Mouse (Mus musculus) thymus, adult 2 months (tissue): ENCODE measurements around the gene Mrs2. TPM values are rescaled to one million over a fixed set of nuclear protein-coding genes. Genes with fewer than 3 reads are reported as not detected.

Experiments
- DNase-seq: peaks from one replicate; pipeline ENCODE4 v3.0.0; 2021
- H3K27ac ChIP-seq: fragments of 200-500 bp; 2 replicates; pipeline ENCODE4 v1.5.1; 2012; ENCODE audit warnings: low read length, control low read depth; ENCODE audit not compliant: control insufficient read depth, insufficient read depth
- H3K27me3 ChIP-seq: fragments of 200-500 bp; 2 replicates; pipeline ENCODE4 v1.6.1; 2012; ENCODE audit warnings: mild to moderate bottlenecking, low read length, moderate library complexity, mixed read lengths; ENCODE audit not compliant: control insufficient read depth, insufficient read depth
- H3K36me3 ChIP-seq: fragments of 200-500 bp; 2 replicates; pipeline ENCODE4 v1.6.1; 2012; ENCODE audit warnings: mild to moderate bottlenecking, low read length, moderate library complexity; ENCODE audit not compliant: control insufficient read depth, insufficient read depth
- H3K4me1 ChIP-seq: fragments of 200-500 bp; replicated peaks from 2 replicates; pipeline ENCODE4 v1.6.1; 2012; ENCODE audit warnings: low read length; ENCODE audit not compliant: control insufficient read depth, insufficient read depth
- H3K4me3 ChIP-seq: fragments of 200-500 bp; 2 replicates; pipeline ENCODE4 v1.5.1; 2012; ENCODE audit warnings: mild to moderate bottlenecking, low read length, control low read depth, moderate library complexity; ENCODE audit not compliant: control insufficient read depth, insufficient read depth
- CTCF ChIP-seq: fragments of 200-500 bp; IDR thresholded peaks from 2 replicates; pipeline ENCODE4 v1.5.1; 2012; ENCODE audit warnings: mild to moderate bottlenecking, control low read depth, low read length, moderate library complexity, borderline replicate concordance; ENCODE audit not compliant: control insufficient read depth, poor library complexity, insufficient read depth; ENCODE audit errors: extremely low read depth
- POLR2A ChIP-seq: fragments of 200-500 bp; IDR thresholded peaks from 2 replicates; pipeline ENCODE4 v1.6.1; 2012; ENCODE audit warnings: mild to moderate bottlenecking, low read length, control low read depth, moderate library complexity; ENCODE audit not compliant: control insufficient read depth, poor library complexity, insufficient read depth; ENCODE audit errors: extremely low read depth
- WGBS: fragments of 180-500 bp; shearing (Covaris S2); methylation state at CpG from one replicate; pipeline ENCODE4 v1.1.7; 2018; 5-methylcytosine and 5-hydroxymethylcytosine counted together
- polyA plus RNA-seq: library from polyadenylated mRNA; depleted of rRNA; stranded (reverse); fragments of >200 nt; gene quantifications from 2 replicates; pipeline ENCODE4 v1.2.3, GENCODE M21; 2012; rRNA removed

Gene Mrs2
- polyA plus RNA-seq, 1 experiment, result 39.1 TPM

DNA sequence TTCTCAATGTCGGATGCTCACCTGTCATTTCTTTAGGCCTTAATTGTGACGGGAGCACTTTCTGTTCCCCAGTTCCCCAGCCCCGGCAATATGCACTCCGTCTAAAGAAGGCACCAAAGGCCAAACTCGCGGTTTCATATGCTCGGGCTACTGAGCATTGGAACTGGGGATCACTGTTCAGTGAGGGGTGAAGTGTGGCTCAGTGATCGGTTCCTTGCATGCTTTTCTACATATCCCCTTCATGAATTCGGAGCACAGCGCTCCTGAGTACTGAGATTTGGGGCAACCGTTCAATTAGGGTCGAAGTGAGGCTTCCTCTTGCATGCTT, 82.4 kb downstream of the Mrs2 start:
- DNase-seq, result no peak
- Histone ChIP-seq H3K4me3 (peak overlapping the region; percentile 63), H3K36me3 (no peaks in the 10 kb centered on the region), H3K4me1 (peaks cover 6% of the 10 kb centered on the region; the same call in 1 of the 2 replicates), H3K27ac (no peak overlapping the region), H3K27me3 (peaks cover 3% of the 10 kb centered on the region; the same call in 1 of the 2 replicates)
- 18% methylated on average over 12 of the region's 12 CpGs for WGBS
- TF ChIP-seq CTCF, result no peak
- TF ChIP-seq POLR2A, result no peak

Other genes with a start within 250 kb of the Mrs2 start
- gene BC005537, start 218.7 kb downstream of the Mrs2 start, polyA plus RNA-seq, result 48.8 and 53.7 TPM in 2 replicates
- gene Acot13, start 188.8 kb downstream of the Mrs2 start, polyA plus RNA-seq, result 49.8 and 51.5 TPM in 2 replicates
- 40.3 and 42.4 TPM in 2 replicates for gene Tdp2, start 188.7 kb downstream of the Mrs2 start, polyA plus RNA-seq
- 0.12 and 0.13 TPM in 2 replicates for gene D130043K22Rik, start 175.2 kb downstream of the Mrs2 start, polyA plus RNA-seq
- gene Aldh5a1, start 82.7 kb downstream of the Mrs2 start, polyA plus RNA-seq, result 1.3 and 1.4 TPM in 2 replicates
- 0.47 and 1.0 TPM in 2 replicates for gene Gpld1, start 77.2 kb downstream of the Mrs2 start, polyA plus RNA-seq
- gene Dcdc2a, start 35.6 kb upstream of the Mrs2 start, polyA plus RNA-seq, result 0.04 and 0.06 TPM in 2 replicates